Mouse (Mus musculus): ENCODE measurements around the gene Rngtt.

DNA sequence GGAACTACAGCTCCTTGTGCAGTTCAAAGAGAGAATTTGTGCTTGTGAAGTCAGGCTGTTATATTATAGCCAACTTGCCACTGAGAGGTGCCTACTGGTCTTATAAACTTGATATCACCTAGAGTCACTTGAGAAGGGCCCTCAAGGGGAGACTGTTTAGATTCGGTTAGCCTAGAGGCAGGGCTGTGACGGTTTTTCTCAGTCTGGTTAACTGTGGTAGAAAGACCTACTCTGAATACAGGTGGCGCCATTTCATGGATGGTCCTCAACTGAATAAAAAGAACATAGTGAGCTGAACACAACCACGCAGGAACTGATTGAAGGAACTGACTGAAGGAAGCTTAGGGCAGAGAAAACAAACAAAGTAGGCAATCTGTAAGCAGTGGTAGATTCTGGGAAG is 3.0 kb upstream of the Rngtt start:
- TF ChIP-seq CTCF (IDR thresholded peaks at IDR 0.05; ENCODE audit: low read depth, low read length) (no peak), POLR2A (IDR thresholded peaks at IDR 0.05; ENCODE audit: insufficient read depth, low read length) (no peak)

All from ES-Bruce4 (cell line).